Mouse (Mus musculus) left cerebral cortex, adult 2 months (tissue): ENCODE measurements at regions not wholly inside any gene's neighbourhood (a gene's known extent, or its start where the extent isn't known, plus 50 kb on each side); places are given as distances from the start of the nearest gene placed in this dataset.

ENCODE experiments used
- DNase-seq, 2 experiments: peaks; one replicate each; pipeline ENCODE4 v3.0.0; 2021 to 2022; ENCODE audit warnings: low spot score in 2 of 2, mixed read lengths in 1 of 2; ENCODE audit errors: extremely low spot score in 1 of 2
- H3K27ac ChIP-seq: fragments of 200-600 bp; 2 replicates; pipeline ENCODE4 v1.8.1; 2022
- H3K4me3 ChIP-seq: fragments of 200-600 bp; 2 replicates; pipeline ENCODE4 v1.8.1; 2022
- CTCF ChIP-seq: fragments of 200-600 bp; IDR thresholded peaks from 2 replicates; pipeline ENCODE4 v1.8.1; 2022; ENCODE audit warnings: antibody characterized with exemption, mild to moderate bottlenecking, moderate library complexity
- intact Hi-C: fragments of 180-260 bp; cut with DNase I; formaldehyde crosslinking; loops from one replicate; pipeline ENCODE4 v1.15.1; 2025

GRCm38 (mm10) chr5:85536329-85536728 is 529.1 kb downstream of the Cenpc1 start:
- TF ChIP-seq CTCF, result no peak
- H3K27ac ChIP-seq, result no peak overlapping the region
- intact Hi-C loops, result no loop called here
- no peak for DNase-seq
- H3K4me3 ChIP-seq, result no peak overlapping the region

- no peak for DNase-seq
- H3K27ac ChIP-seq, result no peak overlapping the region
- no peak for TF ChIP-seq CTCF
- intact Hi-C loops, result no loop called here
- H3K4me3 ChIP-seq, result no peak overlapping the region
Measured at GRCm38 (mm10) chr5:85525385-85526194, 539.8 kb downstream of the Cenpc1 start.

GRCm38 (mm10) chr5:85505244-85505643 is 560.1 kb downstream of the Cenpc1 start:
- Histone ChIP-seq H3K4me3 (no peak overlapping the region), H3K27ac (no peak overlapping the region)
- intact Hi-C loops, result no loop called here
- TF ChIP-seq CTCF, result no peak
- no peak for DNase-seq

- Histone ChIP-seq H3K4me3 (no peak overlapping the region), H3K27ac (no peak overlapping the region)
- intact Hi-C loops, result no loop called here
- no peak for TF ChIP-seq CTCF
- DNase-seq, result no peak
Measured at GRCm38 (mm10) chr5:85497261-85497660, 568.1 kb downstream of the Cenpc1 start.

- intact Hi-C loops, result no loop called here
- no peak for TF ChIP-seq CTCF
- Histone ChIP-seq H3K4me3 (no peak overlapping the region), H3K27ac (no peak overlapping the region)
- no peak for DNase-seq
Measured at GRCm38 (mm10) chr5:85485733-85486322, 579.6 kb downstream of the Cenpc1 start.

GRCm38 (mm10) chr5:85485157-85485556 is 580.2 kb downstream of the Cenpc1 start:
- no peak overlapping the region for H3K27ac ChIP-seq
- intact Hi-C loops, result no loop called here
- DNase-seq, result no peak
- no peak for TF ChIP-seq CTCF
- no peak overlapping the region for H3K4me3 ChIP-seq

GRCm38 (mm10) chr5:85467811-85468210 is 597.6 kb downstream of the Cenpc1 start:
- intact Hi-C loops, result no loop called here
- H3K4me3 ChIP-seq, result no peak overlapping the region
- TF ChIP-seq CTCF, result no peak
- H3K27ac ChIP-seq, result no peak overlapping the region
- no peak for DNase-seq

- H3K27ac ChIP-seq, result no peak overlapping the region
- intact Hi-C loops, result no loop called here
- TF ChIP-seq CTCF, result no peak
- H3K4me3 ChIP-seq, result no peak overlapping the region
- DNase-seq, result no peak
Measured at GRCm38 (mm10) chr5:85467151-85467550, 598.2 kb downstream of the Cenpc1 start.
